Mouse (Mus musculus) frontal cortex, adult 2 months (tissue): ENCODE measurements at regions not wholly inside any gene's neighbourhood (a gene's known extent, or its start where the extent isn't known, plus 50 kb on each side); places are given as distances from the start of the nearest gene placed in this dataset.

Source experiments
- DNase-seq, 2 experiments: peaks; one replicate each; pipeline ENCODE4 v3.0.0; 2022; ENCODE audit warnings: low spot score in 1 of 2; ENCODE audit errors: extremely low spot score in 1 of 2

- no peak for DNase-seq
Observed at GRCm38 (mm10) chr13:41694749-41695419, 89.2 kb downstream of the Tmem170b start.

DNA sequence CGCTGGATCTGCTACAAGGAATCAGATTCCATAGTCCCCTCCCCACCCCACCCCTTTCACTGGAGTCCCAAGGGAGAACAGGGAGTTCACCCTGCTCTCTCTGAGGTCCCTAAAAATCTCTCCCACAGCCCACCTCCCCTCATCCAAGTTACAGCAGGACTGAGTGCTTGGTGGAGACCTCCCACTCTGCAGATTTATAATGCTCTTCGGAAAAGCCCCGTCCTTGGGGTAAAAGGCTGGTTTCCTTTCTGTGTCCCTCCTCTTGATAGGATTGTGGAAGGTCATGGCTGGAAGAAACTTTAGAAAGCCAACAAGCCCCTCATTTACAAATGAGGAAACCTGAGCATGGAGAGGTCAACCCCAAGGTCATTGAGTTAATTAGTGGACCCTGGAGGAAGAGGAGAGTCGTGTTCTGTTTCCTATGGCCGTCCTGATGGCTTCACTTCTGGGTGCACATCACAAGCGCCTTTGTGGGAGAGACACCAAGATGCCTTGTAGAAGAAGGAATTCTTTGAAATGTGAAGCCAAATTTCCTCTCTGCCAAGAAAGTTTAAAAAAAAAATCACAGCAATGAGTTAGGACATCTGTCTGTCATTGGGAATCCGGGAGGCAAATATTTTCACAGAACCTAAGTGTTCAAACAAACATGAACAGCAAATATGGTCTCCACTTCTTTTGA is 91.2 kb downstream of the Tmem170b start:
- DNase-seq = no peak

- DNase-seq = no peak
Observed at GRCm38 (mm10) chr13:41701345-41701744, 95.6 kb downstream of the Tmem170b start.

DNA sequence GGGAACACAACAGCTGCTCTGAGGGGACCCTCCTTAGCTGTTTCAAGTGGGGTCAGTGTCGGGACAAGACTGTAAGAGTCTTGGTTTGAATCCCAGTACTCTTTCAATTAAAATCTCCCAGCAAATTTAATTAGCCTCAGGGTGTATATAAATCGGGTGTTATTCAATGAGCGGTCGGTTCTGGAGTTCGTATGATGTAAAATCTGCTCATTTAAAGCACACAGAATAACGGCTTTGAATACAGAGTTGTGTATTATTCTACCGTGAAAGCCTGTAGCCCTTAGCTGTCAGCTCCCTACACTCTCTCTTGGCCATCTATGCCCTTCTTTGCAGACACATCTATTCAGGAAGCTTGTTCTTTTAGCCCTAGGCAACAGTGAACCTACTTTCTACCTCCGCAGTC is 96.1 kb downstream of the Tmem170b start:
- no peak for DNase-seq

DNA sequence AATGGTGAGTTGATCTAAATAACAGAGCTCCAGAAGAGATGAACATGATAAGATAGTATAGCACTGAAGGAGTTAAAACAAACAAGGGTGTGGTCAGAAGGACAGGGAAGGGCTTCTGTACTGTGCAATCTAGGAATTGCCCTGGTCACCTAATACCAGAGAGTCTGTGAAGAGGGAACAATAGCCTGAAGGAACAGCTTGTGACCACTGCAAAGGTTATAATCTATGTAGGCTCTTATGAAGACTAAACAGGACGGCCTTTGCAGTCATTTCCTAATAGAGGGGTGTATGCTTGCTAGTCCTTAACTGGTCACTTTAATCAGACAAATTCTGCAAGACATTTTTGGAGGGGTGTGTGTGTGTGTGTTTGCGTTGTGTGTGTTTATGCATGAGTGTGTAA is 97.5 kb downstream of the Tmem170b start:
- DNase-seq = no peak

DNA sequence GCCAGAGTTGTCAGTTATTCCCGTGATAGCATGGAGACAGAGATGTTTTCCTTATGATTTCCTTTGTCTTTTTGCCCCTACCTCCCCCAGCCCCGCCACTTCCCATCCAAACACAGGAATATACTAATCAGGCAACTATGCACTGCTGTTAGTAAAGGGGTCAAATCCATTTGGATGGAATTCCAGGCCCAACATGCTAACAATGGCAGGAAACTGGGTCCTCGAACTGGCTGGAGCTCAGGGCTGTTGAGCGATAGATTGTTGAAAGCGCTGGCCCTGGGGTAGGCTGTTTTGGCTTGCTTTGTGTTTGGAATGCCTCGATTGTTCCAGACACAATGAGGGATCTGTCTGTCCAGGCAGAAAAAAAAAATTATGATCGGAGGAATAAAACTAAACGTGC is 97.9 kb downstream of the Tmem170b start:
- no peak for DNase-seq

DNA sequence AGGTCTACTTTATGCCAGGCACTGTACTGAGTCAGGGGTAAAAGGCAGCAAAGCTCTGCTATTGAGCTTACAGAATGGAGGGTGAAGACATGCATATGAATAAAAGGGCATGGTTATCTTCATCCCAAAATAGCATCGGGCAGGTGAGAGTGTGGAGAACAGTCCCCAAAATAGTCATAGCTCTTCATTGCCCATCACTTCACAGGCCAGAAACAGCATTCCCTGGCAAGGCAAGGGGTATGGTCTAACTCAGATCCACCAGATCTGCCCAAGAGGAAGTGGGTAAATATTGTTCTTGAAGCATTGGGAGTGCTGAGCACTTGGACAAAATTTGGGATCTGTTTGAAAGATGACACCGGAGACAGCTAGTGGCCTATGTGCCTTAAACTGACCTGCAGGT is 99.1 kb downstream of the Tmem170b start:
- no peak for DNase-seq

DNA sequence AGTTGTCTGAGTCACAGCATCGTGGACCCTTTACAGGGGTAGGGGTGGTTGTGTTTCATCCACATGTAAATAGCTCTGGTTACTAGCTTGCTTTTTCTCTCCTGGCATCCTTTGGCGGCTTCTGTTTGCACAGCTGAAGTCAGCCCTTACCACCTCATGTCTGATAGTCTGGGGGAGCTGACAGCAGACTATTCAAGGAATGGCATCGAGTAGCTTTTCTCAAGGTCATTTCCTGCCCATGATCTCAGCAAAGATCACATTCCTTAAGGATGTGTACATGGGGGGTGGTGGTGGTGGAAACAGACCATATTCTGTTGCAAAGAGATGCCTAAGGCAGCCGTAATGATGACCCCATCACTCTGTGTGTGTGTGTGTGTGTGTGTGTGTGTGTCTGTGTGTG is 99.9 kb downstream of the Tmem170b start:
- DNase-seq = no peak

GRCm38 (mm10) chr13:41707811-41708210 is 102.1 kb downstream of the Tmem170b start:
- DNase-seq = no peak

DNA sequence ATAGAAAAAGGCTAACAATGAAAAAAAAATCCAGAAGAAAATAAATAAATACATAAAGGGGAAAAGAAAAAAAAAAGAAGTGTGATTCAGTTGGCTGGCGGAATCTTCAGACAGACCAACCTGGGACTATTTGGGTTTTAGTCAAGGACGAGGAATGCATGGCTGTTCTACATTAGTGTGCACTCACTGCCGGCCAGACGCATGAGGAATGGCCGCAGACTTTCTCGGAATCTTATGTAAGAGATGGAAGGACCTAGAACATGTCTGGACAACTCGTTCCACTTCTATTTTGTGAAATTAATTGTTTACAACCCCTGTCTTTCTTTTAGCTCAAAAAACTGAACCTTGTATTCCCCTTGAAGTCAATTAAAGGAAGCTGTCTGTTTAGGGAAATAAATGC is 103.4 kb downstream of the Tmem170b start:
- DNase-seq = no peak

DNA sequence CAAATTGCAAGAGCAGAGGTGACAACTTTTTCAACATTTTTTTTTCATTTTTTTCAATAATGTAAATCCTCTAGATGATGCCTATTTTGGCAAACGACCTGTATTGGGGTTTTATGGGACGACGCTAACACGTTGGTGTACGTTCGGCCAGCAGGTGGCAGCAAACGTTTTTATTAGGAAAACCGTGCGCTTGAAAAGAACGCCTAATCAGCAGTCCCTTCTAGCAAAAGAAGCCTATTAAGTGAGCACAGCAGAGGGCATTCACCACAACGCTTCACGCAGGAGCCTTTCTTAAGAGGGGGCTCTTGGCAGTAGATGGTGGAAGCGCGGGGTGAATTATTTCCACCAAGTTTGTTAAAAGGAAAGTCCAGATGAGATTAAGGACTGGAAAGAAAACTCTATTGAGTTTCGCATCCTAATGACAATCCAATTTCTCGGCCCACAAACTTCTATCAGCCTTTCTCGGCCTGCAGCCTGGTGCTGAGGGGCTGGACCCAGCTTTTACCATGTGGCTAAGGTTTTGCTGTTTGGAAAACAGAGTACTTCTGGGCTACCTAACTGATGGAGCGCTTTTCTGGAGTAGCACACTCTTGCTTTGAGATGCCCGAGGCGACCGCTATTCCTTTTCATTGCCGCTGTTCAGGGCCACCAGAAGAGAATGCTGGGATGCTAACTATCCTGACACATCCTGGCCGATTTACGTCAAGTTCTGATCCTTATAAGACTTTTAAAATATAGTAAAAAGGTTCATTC is 103.9 kb downstream of the Tmem170b start:
- DNase-seq = peak; percentile 74 to 97

- DNase-seq = no peak
Observed at GRCm38 (mm10) chr13:41712616-41713015, 106.9 kb downstream of the Tmem170b start.
